Mouse (Mus musculus) B cell, adult 2 months (primary cell): ENCODE data around the gene Ostf1.

Experiments
- DNase-seq, 2 experiments: peaks; one replicate each; pipeline ENCODE4 v3.0.0; 2022

Ostf1 gene

DNA sequence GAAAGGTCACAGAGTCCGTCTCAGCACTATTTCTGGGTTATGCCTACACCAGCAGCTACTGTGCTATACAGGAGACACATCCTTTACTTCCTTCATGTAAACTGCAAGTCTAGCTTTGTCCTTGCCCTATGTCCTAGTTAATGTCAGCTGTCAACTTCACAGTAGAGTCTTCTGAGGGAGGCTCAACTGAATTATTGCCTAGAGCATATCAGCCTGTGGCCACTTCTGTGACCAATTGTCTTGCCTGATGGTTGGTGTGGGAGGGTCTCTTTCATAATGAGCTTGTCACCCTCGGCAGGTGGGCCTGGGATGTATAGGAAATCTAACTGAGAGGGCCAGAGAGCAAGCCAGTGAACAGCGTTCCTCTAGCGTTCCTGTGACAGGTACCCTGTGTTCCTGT lies 11.8 kb upstream of the Ostf1 start:
- DNase-seq = no peak

DNA sequence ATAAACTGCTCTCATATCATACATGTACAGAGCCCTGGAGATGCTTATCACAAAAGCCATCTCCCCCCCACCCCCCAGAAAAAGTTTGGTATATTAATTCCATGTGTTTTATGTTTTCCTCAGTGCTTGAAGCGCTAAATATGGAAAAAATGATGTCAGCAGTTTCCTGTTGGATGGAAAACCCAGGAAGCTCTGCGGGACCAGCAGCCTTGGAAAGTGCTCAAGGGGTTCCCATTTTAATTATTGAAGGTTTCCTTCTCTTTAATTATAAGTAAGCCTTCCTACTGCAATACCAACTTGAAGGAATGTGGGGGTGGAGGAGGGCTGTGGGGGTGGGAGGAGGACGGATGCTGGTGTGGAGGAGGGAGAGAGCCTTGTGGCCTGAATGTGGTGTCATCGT lies 9.4 kb upstream of the Ostf1 start:
- DNase-seq = no peak

DNA sequence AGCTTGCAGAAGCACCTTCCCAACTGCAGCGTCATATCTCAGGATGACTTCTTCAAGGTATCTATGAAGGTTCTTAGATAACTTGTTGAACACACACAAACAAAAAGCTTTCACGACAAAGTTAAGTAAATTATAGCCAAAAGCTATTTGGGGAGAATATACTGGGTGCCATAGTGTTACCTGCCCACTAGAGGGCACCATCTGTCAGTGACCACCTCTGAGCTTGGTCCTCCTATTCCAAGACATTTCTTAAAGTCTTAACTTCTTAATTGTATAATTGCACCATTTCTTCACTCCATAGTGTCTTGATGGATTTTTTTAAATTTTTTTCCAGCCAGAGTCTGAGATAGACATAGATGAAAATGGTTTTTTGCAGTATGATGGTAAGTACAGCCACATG lies 7.9 kb upstream of the Ostf1 start:
- no peak for DNase-seq

DNA sequence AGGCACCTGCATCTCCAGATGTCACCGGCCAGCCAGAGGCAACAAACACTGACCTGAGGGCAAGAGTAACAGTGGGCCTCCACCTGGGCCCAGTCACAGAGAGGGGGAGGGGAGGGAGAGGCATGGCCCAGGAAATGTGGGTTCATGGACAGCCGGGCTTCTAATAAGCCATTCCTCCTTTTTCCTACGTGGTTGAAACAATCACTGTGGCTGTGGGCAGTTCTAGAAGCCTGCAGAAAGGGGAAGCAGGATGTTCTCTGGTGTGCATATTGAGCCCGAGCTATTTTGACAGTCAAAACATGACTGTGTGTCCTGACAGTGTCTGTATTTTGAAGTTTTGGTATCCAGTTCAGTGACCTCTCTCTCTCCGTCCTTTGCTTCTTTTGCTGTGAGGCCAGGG lies 7.3 kb upstream of the Ostf1 start:
- peak; percentile 53 to 57 for DNase-seq

DNA sequence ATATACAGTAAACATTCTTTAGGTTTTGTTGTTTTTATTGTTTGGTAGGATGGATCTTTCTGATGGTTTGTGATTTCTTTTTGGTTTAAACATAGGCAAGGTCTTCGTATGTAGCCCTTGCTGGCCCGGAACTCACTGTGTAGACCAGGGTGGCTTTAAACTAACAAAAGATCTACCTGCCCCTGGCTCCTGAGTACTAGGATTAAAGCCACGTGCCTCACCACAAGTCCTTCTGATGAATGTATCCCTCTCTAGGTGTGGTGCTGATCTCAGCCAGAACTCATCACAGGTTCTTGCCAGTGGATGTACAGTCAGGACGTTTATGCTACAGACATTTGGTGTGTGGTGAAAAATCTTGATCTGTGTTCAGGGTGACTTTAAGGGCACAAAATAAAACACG lies 6.3 kb upstream of the Ostf1 start:
- DNase-seq = no peak

DNA sequence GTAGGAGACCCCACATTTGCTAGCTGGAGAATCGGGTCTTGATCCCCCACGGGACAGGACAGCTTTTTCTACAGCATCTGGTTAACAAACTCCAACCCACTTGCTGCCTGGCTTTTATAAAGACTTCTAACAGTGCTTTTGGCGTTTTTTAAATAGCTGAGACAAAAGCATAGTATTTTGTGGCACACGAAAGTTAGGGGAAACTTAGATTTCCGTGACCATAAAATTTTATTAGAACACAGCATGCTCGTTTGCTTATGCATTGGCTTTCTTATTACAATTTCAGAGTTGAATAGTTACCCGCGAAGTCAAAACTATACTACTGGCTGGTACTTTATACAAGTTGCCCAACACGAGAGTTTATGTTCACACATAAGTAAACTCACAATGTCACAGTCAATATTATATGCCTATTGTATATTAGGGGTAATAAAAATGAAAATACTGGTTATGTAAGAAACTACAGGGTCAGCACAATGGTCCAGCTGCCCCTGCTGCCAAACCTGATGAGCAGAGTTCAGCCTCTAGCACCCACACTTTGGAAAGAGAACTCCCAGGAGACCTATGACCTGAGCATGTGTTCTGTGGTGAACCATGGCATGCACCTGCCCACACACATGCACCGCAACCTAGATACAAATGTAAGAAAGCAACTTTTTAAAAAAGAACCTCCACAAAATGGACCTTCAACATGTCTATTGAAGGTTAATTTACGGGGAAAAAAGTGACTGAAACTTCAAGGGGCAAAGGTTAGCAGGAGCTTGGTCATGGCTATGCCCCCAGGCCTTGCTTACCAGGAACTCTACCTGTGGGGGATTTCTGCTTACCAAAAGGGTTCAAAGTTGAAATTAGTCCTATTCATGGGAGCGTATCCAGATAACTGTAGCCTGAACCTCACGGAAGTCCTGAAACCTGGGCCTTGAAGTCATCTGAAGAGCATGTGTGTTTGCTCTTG lies 885 bp upstream of the Ostf1 start:
- peak; percentile 35 to 38 for DNase-seq

DNA sequence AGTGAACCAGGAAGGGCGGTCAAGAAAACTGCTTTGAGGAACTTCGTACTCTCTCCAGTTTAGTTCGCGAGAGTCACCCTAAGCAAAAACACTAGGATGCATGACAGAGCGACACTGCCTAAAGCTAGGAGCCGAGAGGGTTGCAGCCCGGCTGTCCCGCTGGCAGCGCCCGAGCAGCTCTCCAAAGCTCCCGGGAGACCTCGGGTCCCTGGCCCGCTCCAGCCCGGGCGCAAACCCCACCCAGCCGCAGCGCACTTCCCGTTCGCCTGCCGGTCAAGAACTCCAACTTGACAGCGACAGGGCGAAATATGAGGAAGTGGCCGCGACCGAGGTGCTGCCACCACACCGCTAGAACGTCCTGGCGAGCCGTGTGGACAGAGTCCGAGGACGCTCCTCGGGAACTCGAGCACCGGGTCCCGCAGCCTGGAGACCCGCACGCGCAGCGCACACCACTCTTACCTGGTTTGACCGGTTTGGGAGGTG lies 421 bp downstream of the Ostf1 start:
- peak; percentile 69 to 73 for DNase-seq

DNA sequence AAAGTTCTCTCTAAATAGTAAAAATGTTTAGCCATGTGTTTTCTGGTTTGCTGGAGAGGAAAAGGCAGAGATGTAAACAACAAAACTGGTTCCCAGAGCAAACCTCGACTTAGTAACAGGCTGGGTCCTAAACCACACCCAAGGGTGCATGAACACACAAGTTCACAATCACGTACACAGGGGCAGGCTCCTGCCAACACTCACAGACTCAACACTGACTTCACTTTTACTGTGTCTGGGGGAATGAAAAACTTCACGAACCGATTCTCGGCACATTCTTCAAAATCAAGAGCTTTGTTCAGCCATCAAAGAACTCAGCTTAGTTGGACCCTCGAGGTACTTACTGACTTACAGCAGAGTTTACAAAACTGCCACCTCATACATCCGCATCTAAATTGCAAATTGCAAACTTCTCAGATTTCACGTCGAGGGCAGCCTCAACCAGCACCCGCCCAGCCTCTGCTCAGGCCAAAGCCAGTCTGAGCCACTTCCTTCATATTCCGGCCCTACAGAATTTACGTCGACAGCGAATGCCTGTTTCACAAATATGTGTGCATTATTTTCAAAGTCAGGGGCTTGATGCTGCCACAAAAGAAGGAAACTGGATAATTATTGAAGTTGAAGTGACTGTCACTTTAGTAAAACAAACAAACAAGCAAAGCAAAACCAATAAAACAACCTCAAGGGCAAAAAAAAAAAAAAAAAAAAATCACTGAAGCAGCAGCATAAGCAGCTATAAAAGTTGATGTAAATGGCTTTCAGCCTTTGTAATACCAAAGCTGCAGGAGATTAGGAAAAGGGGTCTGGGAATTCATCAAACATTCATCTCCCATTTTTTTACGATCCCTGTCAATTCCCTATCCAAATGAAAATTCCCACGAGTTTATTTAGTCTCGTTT lies 1.2 kb downstream of the Ostf1 start:
- no peak for DNase-seq

DNA sequence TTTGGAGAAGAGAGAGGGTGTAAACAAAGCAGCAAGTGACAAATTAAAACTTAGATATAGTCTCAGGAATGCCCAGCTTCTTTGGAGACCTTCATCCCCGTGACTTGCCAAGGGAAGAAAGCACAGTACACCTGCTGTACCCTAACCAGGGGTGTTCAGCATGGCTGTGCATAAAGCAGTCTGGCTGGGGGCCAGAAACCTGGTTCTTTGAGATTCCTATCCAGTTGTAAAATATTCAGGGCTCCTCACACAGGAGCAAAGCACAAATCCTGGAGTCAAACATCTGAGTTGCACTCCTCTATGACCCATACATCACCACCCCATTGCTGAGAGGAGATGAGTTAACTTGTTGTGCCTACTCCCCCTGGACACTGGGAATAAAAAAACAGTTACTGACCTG lies 2.0 kb downstream of the Ostf1 start:
- no peak for DNase-seq

DNA sequence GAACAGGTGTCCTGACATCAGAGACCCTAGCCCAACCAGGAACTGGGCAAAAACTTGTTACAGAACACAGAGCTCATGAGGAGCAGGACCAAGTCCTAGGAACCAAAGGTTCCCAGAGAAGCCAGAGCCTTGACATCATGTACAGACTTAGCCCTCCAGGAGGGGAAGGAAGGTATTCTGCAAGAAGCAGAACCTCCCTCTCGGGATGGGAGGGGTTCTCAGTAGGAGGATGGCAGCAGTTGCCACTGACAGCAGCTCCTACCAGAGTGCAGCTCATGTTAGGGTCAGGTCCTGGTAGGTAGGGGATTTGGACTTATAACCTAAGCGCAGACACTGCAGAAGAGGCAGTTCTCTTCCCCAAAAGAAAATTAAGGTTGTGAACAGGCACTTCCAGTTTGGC lies 7.7 kb downstream of the Ostf1 start:
- DNase-seq = no peak

DNA sequence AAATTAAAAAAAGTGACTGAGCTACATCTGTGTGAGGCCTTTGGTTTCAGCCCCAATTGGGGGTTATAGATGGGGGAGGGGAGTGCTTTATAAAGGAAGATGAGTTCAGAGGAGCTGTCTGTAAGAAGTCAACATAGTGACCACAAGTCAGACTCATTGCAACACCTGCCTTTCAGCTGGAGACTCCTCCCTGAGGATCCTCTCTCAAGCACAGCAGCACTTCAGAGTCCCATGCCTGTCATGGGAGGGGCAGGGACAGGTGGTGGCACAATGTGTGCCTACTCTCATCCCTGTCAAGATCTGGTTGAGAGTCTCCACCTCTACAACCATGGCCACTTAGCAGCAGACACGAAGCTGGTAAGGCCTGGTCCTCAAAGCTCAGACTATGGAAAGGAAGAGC lies 11.9 kb downstream of the Ostf1 start:
- DNase-seq = no peak

DNA sequence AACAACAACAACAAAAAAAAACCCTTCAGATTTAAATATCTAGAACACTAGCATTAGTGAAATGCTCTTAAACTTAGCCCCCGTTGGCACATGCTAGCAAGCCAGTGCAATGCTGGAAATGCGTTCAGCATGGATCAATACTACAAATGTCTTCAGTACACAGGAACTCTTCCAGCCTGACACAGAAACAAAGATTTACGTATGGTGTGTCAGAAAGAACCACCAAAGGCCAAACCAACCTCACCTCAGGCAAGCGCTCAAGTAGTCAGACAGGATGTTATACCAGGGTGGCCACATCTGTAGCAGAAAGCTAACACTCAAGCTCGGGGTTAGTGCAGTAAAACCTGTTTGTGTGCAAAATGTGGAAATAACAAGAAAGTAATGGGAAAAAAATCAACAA lies 12.6 kb downstream of the Ostf1 start:
- peak in 1 of 2 experiments; percentile 23 for DNase-seq

DNA sequence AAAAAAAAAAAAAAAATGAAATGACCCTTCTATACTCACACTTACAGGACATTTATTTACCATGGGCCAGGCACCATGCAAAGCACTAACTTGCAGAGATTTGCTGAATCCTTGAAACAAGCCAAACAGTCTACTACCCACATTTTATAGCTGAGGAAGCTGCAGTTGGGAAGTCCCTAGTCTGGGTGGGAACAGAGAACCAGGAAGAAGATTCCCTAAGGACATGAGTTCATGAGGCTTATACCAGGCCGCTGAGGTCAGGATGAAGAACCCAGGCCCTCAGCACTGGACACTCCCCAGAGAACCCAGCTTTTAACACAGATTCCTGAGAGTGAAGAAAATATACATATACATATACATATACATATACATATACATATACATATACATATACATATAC lies 14.1 kb downstream of the Ostf1 start:
- DNase-seq = no peak

DNA sequence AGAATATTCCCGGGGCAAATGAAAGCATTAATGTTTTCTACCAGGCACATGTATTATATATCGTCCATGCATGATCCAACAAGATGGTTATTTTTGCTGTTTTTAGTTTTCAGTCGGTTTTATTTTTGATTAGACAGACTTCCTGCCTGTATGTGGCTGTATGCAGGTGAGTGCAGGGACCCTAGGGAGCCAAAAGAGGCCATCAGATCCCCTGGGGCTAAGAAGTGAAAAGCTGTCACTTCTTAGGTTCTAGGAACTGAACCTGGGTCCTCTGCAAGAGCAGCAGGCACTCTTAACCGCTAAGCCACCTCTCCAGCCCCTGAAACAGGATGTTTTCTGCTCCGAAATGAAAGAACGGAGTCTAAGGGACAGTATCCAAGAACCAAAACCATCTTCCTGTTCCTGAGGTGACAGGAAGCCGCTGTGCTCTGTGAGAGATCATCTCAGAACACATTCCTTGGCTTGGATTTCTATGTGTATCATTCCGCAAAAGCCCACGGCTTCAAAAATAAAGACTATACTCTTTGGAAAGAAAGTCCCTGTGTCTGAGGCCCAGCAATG lies 15.9 kb downstream of the Ostf1 start:
- peak; percentile 21 to 26 for DNase-seq

DNA sequence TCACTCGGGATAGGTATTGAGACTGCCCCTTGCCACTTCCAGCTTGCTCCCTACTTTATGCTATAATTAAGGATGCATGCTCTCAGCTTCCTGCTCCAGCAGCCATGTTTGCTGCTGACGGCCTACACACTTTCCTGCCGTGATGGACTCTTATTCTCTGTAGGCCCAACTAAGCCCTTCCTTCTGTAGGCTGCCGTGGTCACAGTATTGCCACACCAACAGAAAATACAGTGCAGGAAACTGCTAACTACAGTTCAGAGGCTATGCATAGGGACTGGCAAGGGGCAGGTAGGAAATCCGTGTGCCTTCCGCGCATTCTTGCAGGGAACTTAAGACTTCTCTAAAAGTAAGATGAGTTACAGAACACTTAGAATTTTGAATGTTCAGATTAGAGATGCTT lies 17.3 kb downstream of the Ostf1 start:
- DNase-seq = no peak

DNA sequence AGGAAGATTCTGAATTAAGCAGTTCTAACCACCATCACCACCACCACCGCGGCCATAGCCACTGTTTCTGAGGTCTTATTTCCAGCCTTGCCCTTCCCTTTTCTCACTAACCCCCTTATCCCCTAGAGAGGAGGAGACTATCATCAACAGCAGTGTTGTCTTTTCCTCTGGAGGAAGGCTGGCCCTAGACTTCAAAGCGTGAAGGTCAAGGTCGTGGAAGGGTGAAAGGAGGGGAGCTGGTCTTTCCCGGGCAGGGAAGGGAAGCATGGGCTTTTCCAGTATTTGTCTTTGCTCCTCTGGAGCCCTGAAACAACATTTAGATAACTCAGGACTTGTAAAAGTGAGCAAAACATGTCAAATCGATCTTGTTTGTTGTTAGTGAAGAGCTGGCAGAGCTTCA lies 22.6 kb downstream of the Ostf1 start:
- DNase-seq = no peak

DNA sequence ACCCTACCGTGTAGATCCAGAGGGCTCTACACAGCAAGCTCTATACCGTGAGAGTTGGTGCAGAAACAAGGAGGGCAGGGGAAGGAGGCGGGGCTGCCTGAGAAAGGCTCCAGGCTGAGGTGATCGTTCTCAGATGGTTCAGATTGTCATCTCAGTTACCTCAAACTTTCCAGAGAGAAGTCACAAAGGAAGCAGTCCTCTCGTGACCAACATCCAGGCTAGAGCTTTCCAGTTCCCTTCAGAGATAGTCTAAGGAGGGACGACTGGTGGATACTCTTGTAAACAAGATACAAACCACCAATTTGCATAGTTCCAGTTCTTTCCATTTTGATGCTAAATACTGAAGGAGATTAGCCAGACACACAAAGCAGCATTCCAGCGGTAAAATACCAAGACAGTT lies 23.7 kb downstream of the Ostf1 start:
- DNase-seq = no peak

DNA sequence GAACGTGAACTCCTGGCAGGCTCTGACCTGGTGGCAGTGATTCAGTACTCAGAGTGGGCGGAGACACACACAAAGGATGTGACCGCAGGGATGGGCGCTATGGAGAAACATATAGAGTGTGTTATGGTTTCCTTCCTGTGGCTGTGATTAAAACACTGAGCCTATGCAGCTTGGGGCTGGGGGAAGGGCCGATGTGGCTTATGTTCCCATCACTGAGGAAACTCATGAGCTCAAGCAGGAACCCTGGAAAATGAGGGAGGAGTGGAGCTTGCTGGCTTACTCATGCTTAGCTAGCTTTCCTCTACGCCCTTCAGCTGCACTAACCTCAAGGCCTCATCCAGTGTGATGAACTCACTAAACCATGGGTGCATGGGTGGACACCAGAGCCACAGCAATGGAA lies 28.6 kb downstream of the Ostf1 start:
- no peak for DNase-seq

DNA sequence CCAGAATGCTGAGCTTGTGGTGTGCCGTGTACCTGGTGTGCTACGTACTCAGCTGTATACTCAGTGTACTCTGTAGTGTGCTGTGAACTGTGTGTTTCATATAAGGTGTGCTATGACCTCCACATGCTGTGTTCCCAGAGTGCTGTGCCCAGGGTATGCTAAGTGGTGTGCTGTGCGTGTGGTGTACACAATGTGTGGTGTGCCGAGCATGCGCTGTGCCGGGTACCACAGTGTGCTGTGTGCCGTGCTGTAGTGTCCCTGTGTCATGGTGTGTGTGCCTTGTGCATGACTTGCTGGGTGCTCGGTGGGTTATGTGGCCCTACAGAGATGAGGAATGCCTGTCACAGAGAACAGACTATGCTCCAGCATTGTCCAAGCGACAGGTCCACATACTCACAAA lies 31.0 kb downstream of the Ostf1 start:
- DNase-seq = no peak

DNA sequence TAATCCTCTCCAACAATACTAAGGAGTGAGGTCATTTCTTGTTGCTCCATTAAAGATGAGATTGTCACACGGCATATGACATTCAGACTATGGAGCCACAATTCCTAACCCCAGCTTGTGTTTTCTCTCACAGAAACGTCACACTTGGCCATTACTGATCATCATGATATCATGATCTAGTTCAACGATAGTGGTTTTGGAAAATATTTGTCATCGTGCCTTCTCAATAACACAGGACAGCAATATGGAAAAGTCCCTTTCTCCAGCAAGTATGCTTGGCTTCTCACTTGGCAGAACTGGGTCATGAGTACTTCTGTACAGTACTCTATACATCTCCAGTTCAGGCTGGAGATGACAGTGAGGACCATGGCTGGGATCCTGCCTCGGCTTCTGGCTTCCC lies 32.0 kb downstream of the Ostf1 start:
- no peak for DNase-seq

DNA sequence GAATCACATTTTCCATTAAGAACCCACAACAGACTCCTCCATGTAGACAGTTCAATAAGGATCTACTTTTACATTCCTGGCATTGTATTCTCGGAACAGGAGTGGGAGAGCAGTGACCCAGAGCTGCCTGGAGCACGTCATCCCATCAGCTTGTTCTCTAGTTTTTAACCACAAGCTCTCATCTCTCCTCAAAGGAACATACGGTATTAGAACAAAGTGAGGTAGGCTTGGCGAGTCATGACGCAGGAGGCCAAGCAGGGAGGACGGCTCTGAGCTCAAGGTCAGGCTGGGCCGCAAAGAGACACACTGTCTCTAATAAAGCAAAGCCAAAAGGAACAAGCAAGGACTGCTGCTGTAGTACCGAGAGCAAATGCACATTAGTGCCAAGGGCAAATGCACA lies 32.6 kb downstream of the Ostf1 start:
- no peak for DNase-seq

DNA sequence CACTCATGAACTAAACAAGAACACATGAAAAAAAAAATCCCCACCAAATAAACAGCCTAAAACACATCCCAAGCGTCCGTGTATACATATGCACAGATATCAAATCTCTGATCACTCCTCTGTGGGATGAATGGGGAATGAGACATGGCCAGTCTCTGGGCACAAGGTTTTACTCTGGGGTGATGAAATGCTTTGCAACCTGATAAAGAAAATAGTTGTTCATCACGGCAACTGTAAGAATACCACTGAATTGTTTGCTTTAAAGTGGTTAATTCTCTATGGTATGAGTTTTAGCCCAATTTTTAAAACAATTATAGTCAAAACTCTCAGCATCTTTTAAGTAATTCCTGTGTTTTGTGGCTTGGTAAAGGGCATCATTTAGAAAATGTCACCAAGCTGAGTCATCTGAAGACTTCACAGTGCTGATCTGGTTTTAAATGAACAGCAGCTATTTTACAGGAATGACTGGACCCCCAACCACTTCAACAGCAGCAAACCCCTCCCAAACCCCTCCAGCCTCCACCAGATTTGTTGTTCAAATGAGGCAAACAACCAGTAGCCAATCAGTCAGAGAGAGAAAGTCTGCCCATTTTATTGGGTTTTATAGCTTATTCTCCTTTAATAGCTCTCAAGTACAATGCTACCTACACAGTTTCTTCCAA lies 33.2 kb downstream of the Ostf1 start:
- no peak for DNase-seq

DNA sequence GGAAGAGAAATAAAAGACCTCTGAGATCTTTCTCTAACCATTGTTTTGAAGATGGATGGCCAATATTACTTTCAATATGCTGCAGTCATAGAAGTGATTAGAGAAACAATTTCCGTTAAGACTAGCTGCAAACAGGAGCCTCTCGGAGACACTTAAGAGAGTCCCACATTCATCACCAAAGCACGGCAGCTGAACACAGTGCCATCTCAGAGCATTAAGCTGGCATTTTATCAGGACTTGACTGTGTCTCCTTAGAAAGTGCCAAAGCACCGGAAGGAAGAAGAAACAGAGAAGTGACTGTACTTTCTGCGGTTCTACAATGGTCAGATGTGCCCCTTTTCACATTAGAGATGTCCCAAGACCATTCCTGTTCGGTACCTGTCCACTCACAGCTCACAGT lies 33.9 kb downstream of the Ostf1 start:
- DNase-seq = no peak
